Mouse (Mus musculus): ENCODE results near the gene Polrmt.

Gene Polrmt

GRCm38 (mm10) chr10:79688720-79689119 is 57.7 kb downstream of the Polrmt start, which contains the start of gene Gzmm:
TSS of gene Gzmm (plus strand) at chr10:79689020.
- DNase-seq (ENCODE audit: low spot score in 2 of 2): no peak

DNA sequence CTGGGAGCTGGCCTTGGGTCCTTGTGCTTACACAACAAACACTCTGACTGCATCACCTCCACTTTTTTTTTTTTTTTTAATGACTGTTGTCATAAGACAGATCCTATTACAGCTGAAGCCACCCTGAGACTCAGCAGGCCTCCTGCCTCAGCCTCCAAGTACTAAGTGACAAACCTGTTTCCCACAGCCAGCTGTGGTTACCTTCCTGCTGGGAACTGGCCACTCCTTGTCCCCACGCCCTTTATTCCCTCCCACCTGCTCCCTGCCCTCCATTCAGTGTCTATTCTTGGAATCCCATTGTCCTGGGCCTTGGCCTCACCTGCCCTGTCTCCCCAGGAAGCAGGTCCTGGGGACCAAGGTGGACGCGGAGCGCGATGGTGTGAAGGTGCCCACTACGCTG is 58.9 kb downstream of the Polrmt start:
- DNase-seq (ENCODE audit: low spot score in 2 of 2): no peak

- DNase-seq (ENCODE audit: low spot score in 2 of 2): no peak
Observed at GRCm38 (mm10) chr10:79686691-79687090, 59.7 kb downstream of the Polrmt start.

DNA sequence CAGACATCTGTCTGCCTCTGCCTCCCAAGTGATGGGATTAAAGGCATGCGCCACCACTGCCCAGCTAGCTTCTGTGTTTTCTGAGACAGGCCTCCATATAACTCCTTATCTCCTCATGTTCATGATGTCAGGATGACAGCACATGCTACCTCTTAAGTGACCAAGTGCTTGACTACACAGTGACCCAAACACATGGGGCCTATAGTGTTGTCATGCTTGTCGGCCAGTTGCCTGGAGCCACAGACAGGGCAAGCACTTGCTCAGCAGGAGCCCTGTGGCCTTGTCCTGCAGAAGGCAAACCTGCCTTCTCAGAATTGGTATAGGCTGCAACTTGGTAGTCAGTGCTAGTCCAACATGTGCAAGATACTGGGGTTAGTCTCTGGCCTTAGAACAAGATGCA is 60.2 kb downstream of the Polrmt start:
- DNase-seq (ENCODE audit: low spot score in 2 of 2): no peak

Data from right cerebral cortex, postnatal 10 days (tissue).